Mouse (Mus musculus): ENCODE data around the gene Sh3glb2. TPM values are rescaled to one million over a fixed set of nuclear protein-coding genes. Genes with fewer than 3 reads are reported as not detected.

Sh3glb2 gene
- polyA plus RNA-seq (2014; fragmentation: Nextera tagmentation; extraction: Ambion mirVana) = 106 and 123 TPM in 2 replicates

- WGBS = 3% methylated on average over 69 of the region's 73 CpGs
- H3K27me3 ChIP-seq (replicated peaks; ENCODE audit: control insufficient read depth, insufficient read depth, low read length) = no peaks in the 10 kb centered on the region
- DNase-seq (ENCODE audit: low spot score) = peak; percentile 91
Measured at GRCm38 (mm10) chr2:30358533-30359531, at the start of gene Sh3glb2. Sh3glb2 (minus strand) TSS chr2:30359337.

DNA sequence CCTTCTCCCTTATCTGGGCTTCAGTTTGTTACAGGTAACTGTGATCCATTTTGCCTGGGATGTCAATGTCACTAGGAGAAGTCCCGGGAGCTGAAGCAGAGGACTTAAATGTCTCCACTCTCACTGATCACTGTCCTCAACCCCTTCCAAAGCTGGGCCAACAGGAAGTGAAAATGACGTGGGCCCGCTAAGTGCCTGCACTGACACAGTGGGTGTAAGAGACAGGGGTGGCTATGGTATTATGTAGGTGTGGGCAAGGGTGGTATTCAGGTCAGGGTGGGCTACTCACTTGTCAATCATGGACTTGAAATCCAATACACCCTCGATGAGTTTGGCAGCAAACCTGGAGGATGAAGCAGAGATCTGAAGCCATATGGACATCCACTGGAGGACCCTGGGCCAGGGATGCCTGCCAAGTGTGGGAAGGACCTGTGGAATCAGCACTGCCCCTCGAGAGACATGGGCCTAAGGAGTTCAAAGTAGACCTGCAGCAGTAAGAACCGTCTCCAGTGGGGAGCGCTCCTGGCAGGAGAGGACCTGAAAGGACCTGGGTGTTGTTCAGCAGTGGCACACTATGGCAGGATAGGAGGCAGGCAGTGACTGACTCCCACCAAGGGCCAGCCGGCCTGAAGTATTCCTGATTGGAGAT, 49.4 kb upstream of the Sh3glb2 start:
- ATAC-seq = no peak
- Histone ChIP-seq H3K27ac (ENCODE audit: low read depth, low read length) (no peak overlapping the region), H3K4me2 (ENCODE audit: low read length) (no peak overlapping the region), H3K4me1 (ENCODE audit: control insufficient read depth, insufficient read depth, low read length) (no peaks in the 10 kb centered on the region), H3K4me3 (ENCODE audit: low read depth, low read length) (no peak overlapping the region), H3K27me3 (replicated peaks; ENCODE audit: control insufficient read depth, insufficient read depth, low read length) (no peaks in the 10 kb centered on the region), H3K36me3 (ENCODE audit: control insufficient read depth, insufficient read depth, low read length) (peaks cover 70% of the 10 kb centered on the region), H3K9me3 (replicated peaks; ENCODE audit: control insufficient read depth, low read length) (no peaks in the 10 kb centered on the region), H3K9ac (ENCODE audit: low read length) (no peak overlapping the region)
- DNase-seq (ENCODE audit: low spot score) = no peak
- WGBS = 88% methylated on average over 8 of the region's 8 CpGs

More at GRCm38 (mm10) chr2:30358533-30359531, at the start of gene Sh3glb2:
- peak; percentile 80 for ATAC-seq
- Histone ChIP-seq H3K4me3 (ENCODE audit: low read depth, low read length) (peak within 1 kb of the TSS; percentile 67), H3K9me3 (replicated peaks; ENCODE audit: control insufficient read depth, low read length) (no peaks in the 10 kb centered on the region), H3K27ac (ENCODE audit: low read depth, low read length) (peak within 1 kb of the TSS; percentile 50; the same call in 1 of the 2 replicates), H3K36me3 (ENCODE audit: control insufficient read depth, insufficient read depth, low read length) (peaks cover 13% of the 10 kb centered on the region), H3K4me2 (ENCODE audit: low read length) (peak within 1 kb of the TSS; percentile 82), H3K4me1 (ENCODE audit: control insufficient read depth, insufficient read depth, low read length) (peaks cover 4% of the 10 kb centered on the region; the same call in 1 of the 2 replicates), H3K9ac (ENCODE audit: low read length) (peak within 1 kb of the TSS; percentile 80)

- no peaks in the 10 kb centered on the region for H3K27me3 ChIP-seq (replicated peaks; ENCODE audit: control insufficient read depth, insufficient read depth, low read length)
- DNase-seq (ENCODE audit: low spot score) = no peak
- H3K4me1 ChIP-seq (ENCODE audit: control insufficient read depth, insufficient read depth, low read length) = no peaks in the 10 kb centered on the region
- no peak overlapping the region for H3K27ac ChIP-seq (ENCODE audit: low read depth, low read length)
- H3K4me2 ChIP-seq (ENCODE audit: low read length) = no peak overlapping the region
- no peak overlapping the region for H3K4me3 ChIP-seq (ENCODE audit: low read depth, low read length)
- ATAC-seq = no peak
- H3K36me3 ChIP-seq (ENCODE audit: control insufficient read depth, insufficient read depth, low read length) = peaks cover 78% of the 10 kb centered on the region
- no peaks in the 10 kb centered on the region for H3K9me3 ChIP-seq (replicated peaks; ENCODE audit: control insufficient read depth, low read length)
- no peak overlapping the region for H3K9ac ChIP-seq (ENCODE audit: low read length)
- 98% methylated on average over 10 of the region's 10 CpGs for WGBS
Measured at GRCm38 (mm10) chr2:30407778-30408177, 48.6 kb upstream of the Sh3glb2 start.

GRCm38 (mm10) chr2:30407221-30407620, 48.1 kb upstream of the Sh3glb2 start:
- WGBS = 81% methylated on average over 2 of the region's 2 CpGs
- Histone ChIP-seq H3K4me3 (ENCODE audit: low read depth, low read length) (no peak overlapping the region), H3K4me2 (ENCODE audit: low read length) (no peak overlapping the region), H3K27me3 (replicated peaks; ENCODE audit: control insufficient read depth, insufficient read depth, low read length) (no peaks in the 10 kb centered on the region), H3K4me1 (ENCODE audit: control insufficient read depth, insufficient read depth, low read length) (no peaks in the 10 kb centered on the region), H3K9ac (ENCODE audit: low read length) (no peak overlapping the region), H3K9me3 (replicated peaks; ENCODE audit: control insufficient read depth, low read length) (no peaks in the 10 kb centered on the region), H3K27ac (ENCODE audit: low read depth, low read length) (no peak overlapping the region), H3K36me3 (ENCODE audit: control insufficient read depth, insufficient read depth, low read length) (peaks cover 84% of the 10 kb centered on the region)
- DNase-seq (ENCODE audit: low spot score) = no peak
- ATAC-seq = no peak

DNA sequence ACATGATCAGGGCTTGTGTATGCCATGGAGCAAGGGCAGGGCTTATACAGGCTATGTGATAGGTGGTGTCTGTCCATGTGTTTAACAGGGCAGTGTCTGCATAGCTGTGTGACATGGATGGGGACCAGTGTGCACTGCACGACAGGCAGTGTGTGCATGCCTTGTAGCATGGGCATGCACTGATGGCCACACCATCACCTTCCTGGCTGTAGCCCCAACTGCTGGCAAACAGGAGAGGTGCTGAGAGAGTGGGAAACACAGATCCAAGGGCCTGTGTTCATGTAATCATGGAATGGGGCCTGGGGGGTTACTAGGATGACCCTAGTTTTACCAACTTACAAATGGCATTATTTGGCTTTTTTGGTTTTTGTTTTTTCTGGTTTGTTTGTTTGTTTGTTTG, 44.7 kb upstream of the Sh3glb2 start:
- Histone ChIP-seq H3K4me3 (ENCODE audit: low read depth, low read length) (no peak overlapping the region), H3K4me1 (ENCODE audit: control insufficient read depth, insufficient read depth, low read length) (peaks cover 13% of the 10 kb centered on the region), H3K9ac (ENCODE audit: low read length) (no peak overlapping the region), H3K9me3 (replicated peaks; ENCODE audit: control insufficient read depth, low read length) (no peaks in the 10 kb centered on the region), H3K27ac (ENCODE audit: low read depth, low read length) (no peak overlapping the region), H3K36me3 (ENCODE audit: control insufficient read depth, insufficient read depth, low read length) (peaks cover 94% of the 10 kb centered on the region), H3K27me3 (replicated peaks; ENCODE audit: control insufficient read depth, insufficient read depth, low read length) (no peaks in the 10 kb centered on the region), H3K4me2 (ENCODE audit: low read length) (no peak overlapping the region)
- DNase-seq (ENCODE audit: low spot score) = no peak
- no peak for ATAC-seq
- 89% methylated on average over 1 of the region's 1 CpGs for WGBS

GRCm38 (mm10) chr2:30402843-30403242, 43.7 kb upstream of the Sh3glb2 start:
- no peak overlapping the region for H3K27ac ChIP-seq (ENCODE audit: low read depth, low read length)
- DNase-seq (ENCODE audit: low spot score) (no peak), ATAC-seq (no peak)
- H3K4me2 ChIP-seq (ENCODE audit: low read length) = no peak overlapping the region
- peaks cover 13% of the 10 kb centered on the region for H3K4me1 ChIP-seq (ENCODE audit: control insufficient read depth, insufficient read depth, low read length)
- WGBS = 70% methylated on average over 2 of the region's 2 CpGs
- H3K27me3 ChIP-seq (replicated peaks; ENCODE audit: control insufficient read depth, insufficient read depth, low read length) = no peaks in the 10 kb centered on the region
- H3K36me3 ChIP-seq (ENCODE audit: control insufficient read depth, insufficient read depth, low read length) = peaks cover 93% of the 10 kb centered on the region
- no peaks in the 10 kb centered on the region for H3K9me3 ChIP-seq (replicated peaks; ENCODE audit: control insufficient read depth, low read length)
- H3K9ac ChIP-seq (ENCODE audit: low read length) = no peak overlapping the region
- no peak overlapping the region for H3K4me3 ChIP-seq (ENCODE audit: low read depth, low read length)

GRCm38 (mm10) chr2:30402351-30402826, 43.3 kb upstream of the Sh3glb2 start:
- no peaks in the 10 kb centered on the region for H3K27me3 ChIP-seq (replicated peaks; ENCODE audit: control insufficient read depth, insufficient read depth, low read length)
- no peaks in the 10 kb centered on the region for H3K9me3 ChIP-seq (replicated peaks; ENCODE audit: control insufficient read depth, low read length)
- H3K4me2 ChIP-seq (ENCODE audit: low read length) = no peak overlapping the region
- H3K4me3 ChIP-seq (ENCODE audit: low read depth, low read length) = no peak overlapping the region
- DNase-seq (ENCODE audit: low spot score) (no peak), ATAC-seq (no peak)
- H3K9ac ChIP-seq (ENCODE audit: low read length) = no peak overlapping the region
- no peak overlapping the region for H3K27ac ChIP-seq (ENCODE audit: low read depth, low read length)
- 89% methylated on average over 9 of the region's 9 CpGs for WGBS
- peaks cover 13% of the 10 kb centered on the region for H3K4me1 ChIP-seq (ENCODE audit: control insufficient read depth, insufficient read depth, low read length)
- peaks cover 93% of the 10 kb centered on the region for H3K36me3 ChIP-seq (ENCODE audit: control insufficient read depth, insufficient read depth, low read length)

DNA sequence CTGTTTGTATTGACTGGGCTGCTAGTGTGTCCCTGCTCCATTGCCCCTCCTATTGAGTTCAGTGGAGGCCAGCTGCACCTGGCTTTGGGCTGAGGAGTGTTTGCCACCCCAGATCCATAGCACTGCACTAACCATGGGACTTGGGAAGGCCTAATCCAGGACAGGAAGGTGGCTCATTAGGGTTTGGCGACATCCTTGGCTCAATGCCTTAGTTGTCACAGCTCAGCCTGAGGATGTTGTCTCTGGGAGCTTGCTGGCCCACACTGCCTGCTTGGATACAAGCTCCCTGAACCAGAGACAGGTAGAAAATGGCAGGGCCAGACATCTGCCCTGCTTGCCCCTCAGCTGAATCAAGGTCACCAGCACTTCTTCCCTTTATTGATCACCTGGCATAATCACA, 42.4 kb upstream of the Sh3glb2 start:
- Histone ChIP-seq H3K9ac (ENCODE audit: low read length) (no peak overlapping the region), H3K9me3 (replicated peaks; ENCODE audit: control insufficient read depth, low read length) (no peaks in the 10 kb centered on the region), H3K4me3 (ENCODE audit: low read depth, low read length) (no peak overlapping the region), H3K27me3 (replicated peaks; ENCODE audit: control insufficient read depth, insufficient read depth, low read length) (no peaks in the 10 kb centered on the region), H3K36me3 (ENCODE audit: control insufficient read depth, insufficient read depth, low read length) (peaks cover 95% of the 10 kb centered on the region), H3K4me1 (ENCODE audit: control insufficient read depth, insufficient read depth, low read length) (peaks cover 13% of the 10 kb centered on the region), H3K4me2 (ENCODE audit: low read length) (no peak overlapping the region), H3K27ac (ENCODE audit: low read depth, low read length) (no peak overlapping the region)
- DNase-seq (ENCODE audit: low spot score) (no peak), ATAC-seq (no peak)
- 85% methylated on average over 1 of the region's 1 CpGs for WGBS
